Mouse (Mus musculus): Measurements from ENCODE around the gene Taar7d. TPM values are rescaled to one million over a fixed set of nuclear protein-coding genes. Genes with fewer than 3 reads are reported as not detected.
A peak's percentile ranks its signal among the peaks of the same experiment; 100 is the strongest.
"Not testable (repeated sequence)": the region's sequence is repeated elsewhere in the genome, so short reads cannot be mapped to it uniquely, and the experiment has no call there.

Gene Taar7d
- total RNA-seq (2021), result not detected

DNA sequence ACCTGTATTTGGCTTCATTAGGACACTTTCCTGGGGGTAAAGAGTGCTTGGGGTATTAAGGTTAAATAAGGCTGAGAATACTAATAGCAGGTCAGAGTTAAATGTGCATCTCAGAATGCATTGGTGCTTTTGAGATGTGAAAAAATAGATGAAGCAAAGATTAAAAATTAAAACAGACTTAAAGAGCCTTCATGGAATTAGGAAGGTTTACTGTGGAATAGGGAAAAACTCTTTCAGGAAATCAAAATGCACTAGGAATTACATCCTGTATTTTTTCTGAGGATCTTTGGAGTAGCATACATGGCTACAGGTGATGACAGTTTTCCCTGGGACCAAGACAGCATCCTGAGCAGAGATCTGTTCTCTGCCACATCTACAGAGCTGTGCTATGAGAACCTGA, at the start of gene Taar7d:
Taar7d (plus strand) TSS at position 301 of the 400 bp plus-strand sequence.
- no peak for DNase-seq

DNA sequence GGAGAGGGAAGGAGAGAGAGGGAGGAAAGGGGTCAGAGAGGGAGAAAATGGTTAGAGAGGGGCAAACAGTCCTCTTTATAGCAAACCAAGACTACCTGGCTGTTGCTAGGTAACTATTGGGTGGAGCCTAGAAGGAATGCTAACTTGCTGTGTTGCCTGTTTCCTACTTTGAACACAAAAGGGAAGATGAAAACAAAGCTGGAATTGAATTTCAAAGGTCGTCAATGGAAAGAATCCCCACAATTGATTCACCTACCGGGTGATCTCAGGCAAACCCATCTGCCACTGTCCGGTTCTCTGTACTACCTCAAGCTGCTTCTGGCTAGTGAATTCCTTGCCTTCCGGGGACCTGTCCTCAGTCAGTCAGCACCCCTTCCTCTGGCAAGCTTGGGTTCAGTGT, 49.1 kb upstream of the Taar7d start:
- no peak for DNase-seq

DNA sequence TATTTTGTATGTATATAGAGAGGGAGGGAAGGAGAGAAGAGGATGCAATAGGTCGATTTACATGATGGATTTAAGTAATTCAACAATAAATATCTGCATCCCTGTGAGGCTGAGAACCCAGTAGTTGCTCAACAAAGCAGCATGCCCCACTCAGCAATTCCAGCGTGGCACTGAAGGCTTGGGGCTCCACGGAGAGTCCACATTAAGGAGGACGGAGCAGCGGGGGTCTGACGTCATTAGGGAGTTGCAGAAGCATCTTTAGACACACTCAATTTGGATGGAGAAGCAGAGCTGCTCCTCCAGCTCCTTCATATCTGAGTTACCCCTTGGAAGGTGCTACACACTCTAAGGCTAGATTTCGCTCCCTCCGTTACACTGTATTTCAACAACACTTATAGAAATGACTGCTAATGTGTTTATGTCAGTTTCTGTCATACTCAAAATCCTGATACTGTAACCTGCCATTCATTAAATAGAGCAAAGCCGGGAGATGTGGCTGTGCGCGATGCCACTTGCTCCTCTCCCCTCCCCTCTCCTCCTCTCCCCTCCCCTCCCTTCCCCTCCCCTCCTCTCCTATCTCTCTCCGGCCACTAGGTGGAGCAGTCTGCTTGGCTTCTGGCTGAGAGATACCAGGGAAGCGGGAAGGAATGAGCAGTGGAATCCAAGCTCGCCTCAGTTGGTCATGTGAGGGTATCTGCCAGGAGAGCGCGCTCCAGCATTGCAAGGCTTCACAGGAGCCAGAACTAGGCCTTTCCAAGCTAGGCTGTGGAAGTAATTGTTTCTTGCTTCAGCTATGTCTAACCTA, 47.9 kb upstream of the Taar7d start:
- peak; percentile 86 for DNase-seq

DNA sequence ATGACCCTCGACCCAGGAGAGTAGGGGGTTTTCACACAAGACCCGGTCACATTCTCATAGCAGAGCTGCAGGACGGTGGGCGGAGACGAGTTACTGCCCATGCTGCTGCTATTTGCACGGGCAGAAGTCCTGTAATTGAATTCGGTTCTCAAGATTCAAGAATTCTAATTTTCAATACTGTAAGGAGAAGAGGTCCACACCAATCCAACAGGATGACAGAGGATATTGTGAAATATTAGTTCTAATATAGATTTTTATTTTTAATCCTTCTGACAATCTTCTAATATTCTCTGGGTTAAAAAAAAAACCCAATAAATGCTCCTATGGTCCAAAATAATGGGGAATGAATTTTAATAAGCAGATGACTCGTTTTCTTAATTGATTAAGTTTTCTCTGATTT, 41.5 kb upstream of the Taar7d start, which contains the start of gene Taar6:
Taar6 (minus strand) TSS at position 101 of the 400 bp plus-strand sequence.
- DNase-seq, result no peak

DNA sequence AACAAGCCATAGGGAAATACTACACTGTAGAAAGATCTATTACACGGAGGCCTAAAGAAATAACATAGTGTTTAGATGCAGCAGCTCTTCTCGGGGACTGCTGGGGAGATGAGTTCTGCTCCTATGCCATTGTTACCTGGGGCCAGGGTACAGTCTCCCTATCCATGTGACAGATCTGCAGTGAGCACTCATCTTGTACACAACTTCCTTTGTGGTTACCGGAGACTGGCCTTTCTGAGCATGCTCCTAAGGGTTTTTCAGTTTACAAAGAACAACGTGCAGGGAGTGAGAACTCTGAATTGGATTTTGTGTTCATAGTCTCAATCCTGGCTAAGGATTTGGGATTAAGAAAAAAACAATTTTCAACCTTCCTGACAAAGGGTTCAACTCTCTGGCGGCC, 40.6 kb upstream of the Taar7d start:
- DNase-seq, result no peak

GRCm38 (mm10) chr10:23993381-23993780, 33.6 kb upstream of the Taar7d start, which contains the start of gene Taar7a:
Gene Taar7a, minus strand, starts transcription at chr10:23993481.
- DNase-seq, result no peak

DNA sequence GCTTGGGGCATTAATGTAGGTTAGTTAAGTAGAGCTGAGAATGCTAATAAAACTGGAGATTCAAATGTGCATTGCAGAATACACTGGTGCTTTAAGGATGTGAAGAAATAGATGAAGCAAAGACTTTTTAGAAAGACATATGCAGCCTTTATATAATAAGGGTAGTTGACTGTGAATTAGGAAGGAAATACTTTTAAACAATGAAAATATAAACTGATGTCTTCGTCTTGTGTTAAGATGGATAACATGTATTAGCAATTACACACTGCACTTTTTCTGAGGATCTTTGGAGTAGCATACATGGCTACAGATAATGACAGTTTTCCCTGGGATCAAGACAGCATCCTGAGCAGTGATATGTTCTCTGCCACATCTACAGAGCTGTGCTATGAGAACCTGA, 27.4 kb upstream of the Taar7d start, which contains the start of gene Taar7b:
Taar7b (plus strand) TSS at position 301 of the 400 bp plus-strand sequence.
- no peak for DNase-seq

DNA sequence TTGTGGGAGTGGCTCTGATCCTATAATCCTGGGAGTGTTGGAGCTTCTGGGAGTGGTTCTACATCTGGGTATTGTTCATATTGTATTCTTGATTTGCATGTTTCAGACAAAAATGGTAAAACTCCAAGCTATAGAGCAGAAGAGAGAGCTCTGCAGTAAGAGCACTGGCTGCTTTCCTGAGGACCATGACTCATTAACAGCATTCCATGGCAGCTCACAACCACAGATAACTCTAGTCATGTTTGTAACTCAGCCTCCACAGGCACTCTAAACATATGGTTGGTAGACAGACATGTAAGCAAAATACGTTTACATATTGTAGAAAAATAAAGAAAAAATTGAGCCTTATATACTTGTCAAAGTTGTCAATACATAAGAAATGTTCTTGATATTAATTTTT, 20.6 kb upstream of the Taar7d start:
- no peak for DNase-seq

DNA sequence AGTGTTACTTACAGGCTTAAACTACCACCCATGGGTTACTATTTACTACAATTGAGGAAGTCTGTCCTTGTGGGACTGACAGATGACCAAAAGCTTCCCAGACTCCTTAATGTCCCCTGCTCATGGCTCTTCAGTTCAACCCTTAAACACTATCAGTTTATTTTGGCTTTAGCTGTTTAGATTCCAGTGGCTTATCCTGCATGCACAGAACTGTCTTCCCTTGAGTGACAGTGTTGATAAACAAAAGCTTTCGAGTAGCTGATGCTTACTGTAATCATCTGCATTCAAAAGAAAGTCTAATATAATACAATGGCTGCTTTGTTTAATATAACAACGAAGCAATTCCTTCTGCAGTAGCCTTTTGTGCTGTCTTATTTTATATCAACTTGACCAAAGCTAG, 20.0 kb upstream of the Taar7d start:
- no peak for DNase-seq

- DNase-seq, result no peak
These were observed 18.9 kb upstream of the Taar7d start for GRCm38 (mm10) chr10:24008143-24008542.

- DNase-seq, result no peak
These were observed 4.3 kb downstream of the Taar7d start for GRCm38 (mm10) chr10:24031347-24031746.

- DNase-seq, result no peak
These were observed 10.3 kb downstream of the Taar7d start, which contains the start of gene Taar7e for GRCm38 (mm10) chr10:24037314-24037713. Gene Taar7e, plus strand, starts transcription at chr10:24037614.

DNA sequence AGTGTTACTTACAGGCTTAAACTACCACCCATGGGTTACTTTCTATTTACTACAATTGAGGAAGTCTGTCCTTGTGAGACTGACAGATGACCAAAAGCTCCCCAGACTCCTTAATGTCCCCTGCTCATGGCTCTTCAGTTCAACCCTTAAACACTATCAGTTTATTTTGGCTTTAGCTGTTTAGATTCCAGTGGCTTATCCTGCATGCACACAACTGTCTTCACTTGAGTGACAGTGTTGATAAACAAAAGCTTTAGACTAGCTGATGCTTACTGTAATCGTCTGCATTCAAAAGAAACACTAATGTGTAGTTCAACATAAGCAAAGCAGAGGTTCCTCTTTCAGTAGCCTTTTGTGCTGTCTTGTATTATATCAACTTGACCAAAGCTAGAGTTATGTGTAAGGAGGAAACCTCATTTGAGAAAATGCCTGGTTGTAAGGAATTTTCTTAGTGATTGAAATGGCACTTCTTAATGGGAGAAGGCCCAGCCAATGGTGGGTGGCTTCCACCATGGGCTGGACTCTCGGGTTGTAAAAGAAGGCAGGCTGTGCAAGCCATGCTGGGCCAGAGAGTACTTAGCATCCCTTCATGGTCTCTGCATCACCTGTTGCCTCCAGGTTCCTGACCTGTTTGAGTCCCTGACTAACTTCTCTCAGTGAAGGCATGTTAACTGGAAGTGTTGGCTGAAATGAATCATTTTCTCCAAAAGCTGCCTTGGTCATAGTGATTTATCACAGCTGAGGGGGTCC, 13.3 kb downstream of the Taar7d start:
- no peak for DNase-seq

DNA sequence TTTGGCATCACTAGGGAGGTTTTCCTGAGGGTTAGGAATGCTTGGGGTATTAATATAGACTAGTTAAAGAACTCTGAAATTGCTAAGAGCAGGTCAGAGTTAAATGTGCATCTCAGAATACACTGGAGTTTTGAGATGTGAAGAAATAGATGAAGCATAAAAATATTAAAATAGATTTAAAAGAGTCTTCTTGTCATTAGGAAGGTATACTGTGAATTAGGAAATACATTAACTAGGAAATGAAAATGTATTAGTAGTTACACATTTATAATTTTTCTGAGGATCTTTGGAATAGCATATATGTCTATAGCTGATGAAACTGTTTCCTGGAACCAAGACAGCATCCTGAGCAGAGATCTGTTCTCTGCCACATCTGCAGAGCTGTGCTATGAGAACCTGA, 22.2 kb downstream of the Taar7d start, which contains the start of gene Taar7f:
Taar7f (plus strand) TSS at position 301 of the 400 bp plus-strand sequence.
- no peak for DNase-seq

DNA sequence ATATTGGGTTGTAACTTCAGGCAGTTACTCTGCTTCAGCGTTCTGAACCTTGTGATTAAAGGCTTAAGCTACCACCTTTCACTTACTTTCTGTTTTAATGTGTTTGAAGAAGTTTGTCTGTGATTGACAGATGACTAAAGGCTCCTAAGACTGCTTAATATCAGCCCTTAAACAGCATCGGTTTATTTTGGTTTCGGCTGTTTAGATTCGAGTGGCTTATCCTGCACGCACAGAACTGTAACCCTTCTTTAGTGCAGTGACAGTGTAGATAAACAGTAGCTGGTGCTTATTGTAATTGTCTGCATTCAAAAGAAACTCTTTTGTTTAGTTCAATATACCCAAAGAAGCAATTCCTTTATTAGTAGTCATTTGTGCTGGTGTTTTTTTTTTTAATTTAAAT, 25.0 kb downstream of the Taar7d start:
- no peak for DNase-seq

DNA sequence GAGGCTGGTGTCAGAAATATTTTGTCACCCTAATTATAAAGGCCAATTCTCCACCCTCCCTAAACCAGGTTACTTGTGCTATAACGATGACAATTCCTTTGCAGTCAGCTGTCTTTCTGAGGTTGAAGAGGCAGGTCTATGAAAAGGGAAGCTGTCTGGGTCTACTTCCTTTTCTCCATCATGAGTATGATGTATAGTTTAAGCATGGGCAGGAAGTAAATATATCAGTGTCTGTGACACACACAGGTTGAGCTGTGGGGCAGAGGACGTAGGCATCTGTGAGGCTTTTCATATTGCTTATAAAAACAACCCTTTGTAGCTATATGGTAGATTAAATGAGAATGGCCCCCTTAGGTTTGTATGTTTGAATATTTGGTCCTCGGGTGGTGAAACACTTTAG, 32.0 kb downstream of the Taar7d start:
- no peak for DNase-seq

DNA sequence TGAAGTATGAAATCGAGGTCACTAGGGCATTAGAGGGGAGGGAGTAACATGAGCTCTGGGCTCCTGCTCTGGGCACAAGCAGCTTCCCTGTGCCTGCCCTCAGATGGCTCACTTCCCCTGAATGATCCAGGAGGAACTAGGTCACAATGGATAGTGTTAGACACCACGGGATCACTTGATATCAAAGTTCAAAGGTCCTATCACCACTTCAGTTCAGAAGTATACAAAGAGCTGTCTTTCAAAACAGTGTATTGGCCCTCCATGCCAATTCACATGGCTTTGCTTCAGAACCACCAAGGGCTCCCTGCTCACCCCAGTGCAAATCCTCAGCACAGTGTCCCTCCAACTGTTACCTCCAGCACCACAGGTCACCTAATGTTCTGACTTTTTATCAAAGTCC, 47.7 kb downstream of the Taar7d start:
- not testable (repeated sequence) for DNase-seq

DNA sequence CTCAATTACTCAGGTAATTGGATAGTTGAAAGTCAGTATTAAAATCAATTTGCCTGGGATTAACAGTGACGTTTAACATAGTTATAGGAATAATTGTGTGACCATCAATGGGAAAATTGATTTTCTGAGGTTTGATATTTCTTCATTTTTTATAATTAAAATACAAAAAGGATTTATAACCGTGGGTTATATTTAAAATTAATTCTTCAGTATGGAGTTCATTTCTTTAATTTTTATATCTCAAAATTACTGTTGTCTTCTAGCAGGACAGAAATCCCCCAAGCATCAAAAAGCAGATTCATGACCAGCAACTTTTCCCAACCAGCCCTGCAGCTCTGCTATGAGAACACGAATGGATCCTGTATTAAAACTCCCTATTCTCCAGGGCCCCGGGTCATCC, 49.2 kb downstream of the Taar7d start, which contains the start of gene Taar8a:
Taar8a (plus strand) TSS at position 301 of the 400 bp plus-strand sequence.
- not testable (repeated sequence) for DNase-seq

Other genes with a start within 250 kb of the Taar7d start
- 100 to 1,000 TPM; 357 to 393 TPM for gene Rps12, start 239.9 kb upstream of the Taar7d start, total RNA-seq (2021)
- gene Slc18b1, start 230.2 kb upstream of the Taar7d start, total RNA-seq (2021), result 10 to 100 TPM; 12.0 to 16.7 TPM
- gene Vnn3, start 175.8 kb upstream of the Taar7d start, total RNA-seq (2021), result under 1 TPM in 1 of 2 experiments, not detected in 1; 0.19 TPM
- gene Vnn1, start 132.5 kb upstream of the Taar7d start, total RNA-seq (2021), result 1 to 10 TPM; 3.0 to 3.8 TPM
- gene Taar1, start 106.9 kb upstream of the Taar7d start, total RNA-seq (2021), result not detected
- gene Taar2, start 88.7 kb upstream of the Taar7d start, total RNA-seq (2021), result not detected
- gene Taar3, start 77.7 kb upstream of the Taar7d start, total RNA-seq (2021), result not detected
- gene Taar4, start 66.7 kb upstream of the Taar7d start, total RNA-seq (2021), result not detected
- not detected for gene Taar5, start 56.5 kb upstream of the Taar7d start, total RNA-seq (2021)
- not detected for gene Taar6, start 41.6 kb upstream of the Taar7d start, total RNA-seq (2021)
- not detected for gene Taar7a, start 33.7 kb upstream of the Taar7d start, total RNA-seq (2021)
- gene Taar7b, start 27.3 kb upstream of the Taar7d start, total RNA-seq (2021), result not detected
- not detected for gene Taar7e, start 10.4 kb downstream of the Taar7d start, total RNA-seq (2021)
- not detected for gene Taar7f, start 22.3 kb downstream of the Taar7d start, total RNA-seq (2021)
- gene Taar8a, start 49.3 kb downstream of the Taar7d start, total RNA-seq (2021), result not detected
- not detected for gene Taar8b, start 65.1 kb downstream of the Taar7d start, total RNA-seq (2021)
- not detected for gene Taar8c, start 74.7 kb downstream of the Taar7d start, total RNA-seq (2021)
- not detected for gene Taar9, start 82.3 kb downstream of the Taar7d start, total RNA-seq (2021)
- 10 to 100 TPM; 46.1 to 54.3 TPM for gene Stx7, start 122.1 kb downstream of the Taar7d start, total RNA-seq (2021)
- 1 to 10 TPM in 1 of 2 experiments, under 1 TPM in 1; 0.83 to 1.1 TPM for gene Moxd1, start 196.3 kb downstream of the Taar7d start, total RNA-seq (2021)